Mouse (Mus musculus) hindbrain, embryonic 13.5 days (tissue): ENCODE results near the gene Mfn1. TPM values are rescaled to one million over a fixed set of nuclear protein-coding genes. Genes with fewer than 3 reads are reported as not detected.

Source experiments
- ATAC-seq: fragments of 200-750 bp; cut with Nextera tagmentation; 2 replicates; pipeline ENCODE4 v1.8.0; 2017; ENCODE audit warnings: moderate TSS enrichment; ENCODE audit not compliant: low FRiP score
- H3K27ac ChIP-seq: fragments of 300-500 bp; sonication (generic); 2 replicates; pipeline ENCODE4 v1.5.1; 2015; ENCODE audit warnings: inconsistent platforms, mild to moderate bottlenecking, moderate library complexity
- H3K27me3 ChIP-seq: fragments of 300-500 bp; sonication (generic); 2 replicates; pipeline ENCODE4 v1.6.1; 2015; ENCODE audit warnings: mild to moderate bottlenecking, inconsistent platforms
- H3K36me3 ChIP-seq: fragments of 300-500 bp; sonication (generic); 2 replicates; pipeline ENCODE4 v1.6.1; 2015; ENCODE audit warnings: mild to moderate bottlenecking, inconsistent platforms
- H3K4me1 ChIP-seq: fragments of 300-500 bp; sonication (generic); replicated peaks from 2 replicates; pipeline ENCODE4 v1.6.1; 2015; ENCODE audit warnings: inconsistent platforms
- H3K4me2 ChIP-seq: fragments of 300-500 bp; sonication (generic); 2 replicates; pipeline ENCODE4 v1.6.1; 2015; ENCODE audit warnings: inconsistent platforms, mild to moderate bottlenecking, moderate library complexity
- H3K4me3 ChIP-seq: fragments of 300-500 bp; sonication (generic); 2 replicates; pipeline ENCODE4 v1.5.1; 2015; ENCODE audit warnings: mild to moderate bottlenecking, inconsistent platforms
- H3K9ac ChIP-seq: fragments of 300-500 bp; sonication (generic); 2 replicates; pipeline ENCODE4 v1.6.1; 2015; ENCODE audit warnings: mild to moderate bottlenecking, inconsistent platforms
- H3K9me3 ChIP-seq: fragments of 300-500 bp; sonication (generic); 2 replicates; pipeline ENCODE4 v1.6.1; 2016; ENCODE audit warnings: inconsistent platforms
- WGBS: fragments of 180-500 bp; shearing (Covaris S2); methylation state at CpG from one replicate; pipeline ENCODE4 v1.1.7; 2015; 5-methylcytosine and 5-hydroxymethylcytosine counted together
- polyA plus RNA-seq: library from polyadenylated mRNA; unstranded; fragments of >200 nt; fragmentation: Nextera tagmentation; extraction: Ambion mirVana; gene quantifications from 2 replicates; pipeline ENCODE4 v1.2.1, GENCODE M21; 2015

Gene Mfn1
- polyA plus RNA-seq, 1 experiment from 2014 or later, result 39.2 TPM

DNA sequence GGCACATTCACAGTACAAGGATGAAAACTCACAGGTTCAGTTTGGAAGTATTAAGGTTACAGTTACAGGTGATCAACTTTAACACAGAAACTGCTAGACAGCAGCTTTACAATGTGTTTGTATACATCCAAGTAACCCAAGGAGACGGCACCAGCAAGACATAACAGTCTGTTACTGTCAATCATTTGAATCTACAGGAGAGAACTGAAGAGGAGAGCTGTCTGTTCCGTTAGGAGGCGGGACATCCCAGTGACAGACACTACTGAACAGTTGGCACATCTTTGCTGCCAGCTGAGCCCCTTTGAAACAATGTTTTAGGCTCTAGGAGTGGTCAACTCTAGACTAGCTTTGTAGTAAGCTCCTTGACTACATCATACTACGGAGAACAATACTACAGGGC, 54.2 kb downstream of the Mfn1 start:
- 91% methylated on average over 4 of the region's 4 CpGs for WGBS
- Histone ChIP-seq H3K27ac (no peak overlapping the region), H3K9me3 (no peaks in the 10 kb centered on the region), H3K9ac (no peak overlapping the region), H3K27me3 (no peaks in the 10 kb centered on the region), H3K36me3 (peaks cover 70% of the 10 kb centered on the region), H3K4me3 (no peak overlapping the region), H3K4me2 (no peak overlapping the region), H3K4me1 (no peaks in the 10 kb centered on the region)
- no peak for ATAC-seq

DNA sequence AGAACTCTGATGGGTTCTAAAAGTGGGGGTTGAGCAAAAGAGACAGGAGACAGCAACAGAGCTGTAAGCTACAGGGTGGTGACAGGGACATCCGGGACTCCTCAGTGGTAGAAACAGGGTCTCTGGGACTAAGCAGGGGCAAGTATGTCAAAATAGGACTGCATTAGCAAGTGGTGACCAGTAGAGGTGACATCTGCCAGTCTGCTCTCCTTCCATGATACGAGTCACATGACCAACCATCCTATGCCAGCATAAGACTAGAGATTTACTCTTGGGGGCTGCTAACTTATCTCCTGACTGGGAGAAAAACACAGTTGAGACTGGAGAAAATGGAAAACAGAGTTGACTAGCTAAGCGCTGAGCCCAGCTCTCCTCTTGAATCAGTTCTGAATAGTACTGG, 57.0 kb downstream of the Mfn1 start:
- Histone ChIP-seq H3K36me3 (peaks cover 81% of the 10 kb centered on the region), H3K27ac (no peak overlapping the region), H3K9ac (no peak overlapping the region), H3K4me1 (no peaks in the 10 kb centered on the region), H3K4me2 (no peak overlapping the region), H3K9me3 (no peaks in the 10 kb centered on the region), H3K4me3 (no peak overlapping the region), H3K27me3 (no peaks in the 10 kb centered on the region)
- ATAC-seq, result no peak
- WGBS, result 92% methylated on average over 3 of the region's 3 CpGs

- Histone ChIP-seq H3K27ac (no peak overlapping the region), H3K4me3 (no peak overlapping the region), H3K9me3 (no peaks in the 10 kb centered on the region), H3K27me3 (no peaks in the 10 kb centered on the region), H3K4me1 (0 out of 2 replicates have a peak, but pooled peaks cover 4% of the 10 kb centered on the region), H3K4me2 (no peak overlapping the region), H3K36me3 (peaks cover 44% of the 10 kb centered on the region), H3K9ac (no peak overlapping the region)
- WGBS, result 79% methylated on average over 4 of the region's 4 CpGs
- no peak for ATAC-seq
Observed at GRCm38 (mm10) chr3:32595080-32595479, 65.8 kb downstream of the Mfn1 start.

DNA sequence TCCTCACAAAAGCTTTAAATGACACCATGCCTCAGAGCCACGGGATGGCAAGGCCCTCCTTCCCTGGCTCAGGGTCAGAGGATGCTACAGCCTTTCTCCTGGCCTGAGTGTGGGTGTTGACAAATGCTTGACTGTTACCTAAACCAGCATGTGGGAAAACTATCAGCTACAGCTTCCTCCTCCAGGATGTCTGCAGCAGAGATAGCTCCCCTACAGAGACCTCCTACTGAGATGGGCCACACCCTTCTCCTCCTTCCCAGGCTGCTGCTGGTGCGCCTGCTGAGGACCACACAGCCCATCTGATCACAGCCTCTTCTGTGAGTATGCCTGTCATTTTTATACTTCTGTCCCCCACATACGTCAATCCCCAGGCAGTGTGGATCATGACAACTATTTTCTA, 70.1 kb downstream of the Mfn1 start:
- Histone ChIP-seq H3K36me3 (peaks cover 20% of the 10 kb centered on the region; the same call in 1 of the 2 replicates), H3K27ac (no peak overlapping the region), H3K9ac (no peak overlapping the region), H3K4me3 (no peak overlapping the region), H3K4me2 (no peak overlapping the region), H3K4me1 (0 out of 2 replicates have a peak, but pooled peaks cover 4% of the 10 kb centered on the region), H3K9me3 (no peaks in the 10 kb centered on the region), H3K27me3 (no peaks in the 10 kb centered on the region)
- no peak for ATAC-seq
- WGBS, result 68% methylated on average over 3 of the region's 3 CpGs

DNA sequence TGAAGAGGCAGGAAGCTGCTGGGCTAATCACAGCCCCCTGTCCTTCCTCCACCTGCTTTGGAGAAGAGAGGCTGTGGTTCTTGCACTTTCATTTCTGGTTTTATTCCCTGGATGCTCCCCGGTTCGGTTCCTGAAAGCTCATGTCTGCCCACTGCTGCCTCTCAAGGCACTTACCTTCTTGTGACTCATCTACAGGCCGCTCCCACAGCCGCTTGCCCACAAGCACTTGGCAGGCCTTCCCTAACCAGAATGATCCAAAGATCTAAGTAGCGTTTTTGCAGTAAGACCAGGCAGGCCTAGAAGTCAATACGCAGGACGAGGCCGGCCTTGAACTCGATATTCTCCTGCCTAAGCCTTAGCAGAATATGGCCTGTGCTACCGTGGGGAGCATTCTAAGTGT, 71.8 kb downstream of the Mfn1 start:
- Histone ChIP-seq H3K4me2 (no peak overlapping the region), H3K27me3 (no peaks in the 10 kb centered on the region), H3K27ac (no peak overlapping the region), H3K9me3 (no peaks in the 10 kb centered on the region), H3K4me1 (0 out of 2 replicates have a peak, but pooled peaks cover 4% of the 10 kb centered on the region), H3K9ac (no peak overlapping the region), H3K4me3 (no peak overlapping the region), H3K36me3 (peaks cover 28% of the 10 kb centered on the region; the same call in 1 of the 2 replicates)
- no peak for ATAC-seq
- WGBS, result 96% methylated on average over 10 of the region's 10 CpGs

DNA sequence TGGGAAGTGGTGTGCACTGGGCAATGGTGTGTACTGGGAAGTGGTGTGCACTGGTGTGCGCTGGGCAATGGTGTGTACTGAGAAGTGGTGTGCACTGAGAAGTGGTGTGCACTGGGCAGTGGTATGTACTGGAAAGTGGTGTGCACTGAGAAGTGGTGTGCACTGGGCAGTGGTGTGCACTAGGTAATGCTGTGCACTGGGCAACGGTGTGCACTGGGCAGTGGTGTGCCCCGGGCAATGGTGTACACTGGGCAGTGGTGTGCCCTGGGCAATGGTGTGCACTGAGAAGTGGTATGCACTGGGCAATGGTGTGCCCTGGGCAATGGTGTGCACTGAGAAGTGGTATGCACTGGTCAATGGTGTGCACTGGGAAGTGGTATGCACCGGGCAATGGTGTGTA, 80.0 kb downstream of the Mfn1 start:
- no peaks in the 10 kb centered on the region for H3K9me3 ChIP-seq
- ATAC-seq, result peak; percentile 58; the same call in 1 of the 2 replicates
- H3K27me3 ChIP-seq, result no peaks in the 10 kb centered on the region
- H3K4me2 ChIP-seq, result no peak overlapping the region
- H3K4me3 ChIP-seq, result no peak overlapping the region
- H3K36me3 ChIP-seq, result peaks cover 15% of the 10 kb centered on the region
- WGBS, result 96% methylated on average over 4 of the region's 4 CpGs
- 0 out of 2 replicates have a peak, but pooled peaks cover 7% of the 10 kb centered on the region for H3K4me1 ChIP-seq
- no peak overlapping the region for H3K9ac ChIP-seq
- H3K27ac ChIP-seq, result no peak overlapping the region

DNA sequence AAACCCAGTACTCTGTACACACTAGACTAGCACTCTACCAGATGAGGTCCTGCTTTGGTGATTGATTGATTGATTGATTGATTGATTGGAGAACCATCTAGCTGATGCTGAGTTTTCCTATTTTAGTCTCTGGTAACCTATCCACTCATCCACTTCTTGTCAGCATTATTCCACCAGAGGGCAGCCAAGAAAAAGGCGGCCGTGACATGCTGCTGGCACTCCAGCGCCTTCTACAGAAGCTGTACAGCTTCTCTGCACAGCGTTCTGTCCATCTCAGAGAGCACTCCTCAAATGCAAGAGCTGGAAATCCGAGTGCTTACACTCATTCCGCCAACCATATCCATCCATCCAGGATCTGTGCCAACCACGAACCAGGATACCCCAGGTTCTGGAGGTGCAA, 81.3 kb downstream of the Mfn1 start:
- ATAC-seq, result peak; percentile 72
- Histone ChIP-seq H3K27ac (no peak overlapping the region), H3K4me3 (no peak overlapping the region), H3K4me1 (peaks cover 16% of the 10 kb centered on the region), H3K27me3 (no peaks in the 10 kb centered on the region), H3K9me3 (no peaks in the 10 kb centered on the region), H3K36me3 (peaks cover 4% of the 10 kb centered on the region), H3K4me2 (no peak overlapping the region), H3K9ac (no peak overlapping the region)
- 35% methylated on average over 7 of the region's 7 CpGs for WGBS

GRCm38 (mm10) chr3:32611606-32612170, 82.4 kb downstream of the Mfn1 start:
- Histone ChIP-seq H3K4me1 (peaks cover 20% of the 10 kb centered on the region), H3K4me3 (no peak overlapping the region), H3K9me3 (no peaks in the 10 kb centered on the region), H3K27ac (no peak overlapping the region), H3K36me3 (peaks cover 4% of the 10 kb centered on the region), H3K27me3 (no peaks in the 10 kb centered on the region), H3K9ac (no peak overlapping the region), H3K4me2 (no peak overlapping the region)
- 76% methylated on average over 11 of the region's 11 CpGs for WGBS
- no peak for ATAC-seq

- ATAC-seq, result no peak
- H3K4me2 ChIP-seq, result peak overlapping the region; percentile 13; the same call in 1 of the 2 replicates
- H3K4me3 ChIP-seq, result no peak overlapping the region
- H3K36me3 ChIP-seq, result no peaks in the 10 kb centered on the region; the same call in 1 of the 2 replicates
- peaks cover 25% of the 10 kb centered on the region for H3K4me1 ChIP-seq
- H3K27ac ChIP-seq, result no peak overlapping the region
- 80% methylated on average over 2 of the region's 2 CpGs for WGBS
- no peaks in the 10 kb centered on the region for H3K27me3 ChIP-seq
- H3K9ac ChIP-seq, result no peak overlapping the region
- no peaks in the 10 kb centered on the region for H3K9me3 ChIP-seq
Observed at GRCm38 (mm10) chr3:32614786-32615185, 85.5 kb downstream of the Mfn1 start.

GRCm38 (mm10) chr3:32615376-32615775, 86.1 kb downstream of the Mfn1 start:
- Histone ChIP-seq H3K9me3 (no peaks in the 10 kb centered on the region), H3K4me2 (peak overlapping the region; percentile 54), H3K36me3 (no peaks in the 10 kb centered on the region; the same call in 1 of the 2 replicates), H3K9ac (no peak overlapping the region), H3K27ac (no peak overlapping the region), H3K4me1 (peaks cover 25% of the 10 kb centered on the region), H3K4me3 (peak overlapping the region; percentile 66), H3K27me3 (no peaks in the 10 kb centered on the region)
- no peak for ATAC-seq
- 78% methylated on average over 5 of the region's 5 CpGs for WGBS

- Histone ChIP-seq H3K4me1 (peaks cover 24% of the 10 kb centered on the region), H3K4me2 (peak overlapping the region; percentile 54), H3K9me3 (no peaks in the 10 kb centered on the region), H3K36me3 (no peaks in the 10 kb centered on the region; the same call in 1 of the 2 replicates), H3K4me3 (peak overlapping the region; percentile 66), H3K27me3 (no peaks in the 10 kb centered on the region), H3K9ac (peak overlapping the region; percentile 76), H3K27ac (peak overlapping the region; percentile 83)
- no peak for ATAC-seq
- WGBS, result 23% methylated on average over 5 of the region's 14 CpGs
Observed at GRCm38 (mm10) chr3:32616006-32616330, 86.7 kb downstream of the Mfn1 start.

DNA sequence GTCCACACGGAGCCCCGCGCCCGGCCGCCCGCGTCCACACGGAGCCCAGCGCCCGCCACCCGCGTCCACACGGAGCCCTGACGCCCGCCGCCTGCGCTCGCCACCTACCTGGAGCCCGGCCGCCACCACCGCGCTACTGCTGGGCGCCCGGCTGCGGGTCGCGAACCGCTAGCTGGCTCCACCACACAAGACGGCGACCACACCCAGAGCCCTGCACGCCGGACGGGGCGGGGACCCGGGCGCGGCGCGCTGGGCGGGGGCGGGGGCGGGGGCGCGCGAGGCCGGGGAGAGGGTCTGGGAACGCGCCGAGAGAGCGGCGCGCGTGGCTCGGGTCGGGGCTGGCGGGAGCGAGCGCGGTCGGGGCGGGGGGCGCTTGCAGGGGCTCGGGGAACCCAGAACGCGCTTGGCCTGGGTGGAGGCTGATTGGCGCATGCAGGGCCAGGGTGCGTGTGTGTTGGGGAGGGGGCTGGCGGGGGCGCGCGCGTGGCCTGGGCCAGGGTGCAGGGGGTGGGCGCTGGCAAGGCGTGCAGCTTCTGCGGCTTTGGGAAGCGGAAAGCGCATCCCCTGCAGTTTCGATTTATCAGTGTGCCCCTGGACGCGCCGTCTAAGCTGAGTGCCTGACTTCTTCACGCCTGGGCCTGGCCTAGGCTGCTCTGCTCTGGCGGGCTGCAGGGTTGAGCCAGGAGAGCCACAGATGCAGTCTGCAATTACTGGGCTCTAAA, 87.2 kb downstream of the Mfn1 start, which contains the start of gene Gnb4:
Gene Gnb4, minus strand, starts transcription at position 255 of the 722 bp plus-strand sequence.
- H3K4me3 ChIP-seq, result peak within 1 kb of the TSS; percentile 66
- H3K4me2 ChIP-seq, result peak within 1 kb of the TSS; percentile 54
- H3K9ac ChIP-seq, result peak within 1 kb of the TSS; percentile 76
- peak; percentile 94 for ATAC-seq
- no peaks in the 10 kb centered on the region; the same call in 1 of the 2 replicates for H3K36me3 ChIP-seq
- H3K27ac ChIP-seq, result peak within 1 kb of the TSS; percentile 83
- H3K9me3 ChIP-seq, result no peaks in the 10 kb centered on the region
- WGBS, result under 1% methylated on average over 51 of the region's 83 CpGs
- H3K4me1 ChIP-seq, result peaks cover 19% of the 10 kb centered on the region
- no peaks in the 10 kb centered on the region for H3K27me3 ChIP-seq
